Mouse (Mus musculus): ENCODE results near the gene 2010111I01Rik.

GRCm38 (mm10) chr13:63289687-63290086, 325.0 kb downstream of the 2010111I01Rik start:
- no peak for TF ChIP-seq CTCF (IDR thresholded peaks at IDR 0.05; ENCODE audit: low read depth, low read length)
- TF ChIP-seq POLR2A (IDR thresholded peaks at IDR 0.05; ENCODE audit: borderline replicate concordance, low read depth, low read length), result no peak

All from bone marrow macrophage, adult 2 months (primary cell).